Mouse (Mus musculus) midbrain, postnatal 0 days (tissue): ENCODE measurements around the gene Creld1. TPM values are rescaled to one million over a fixed set of nuclear protein-coding genes. Genes with fewer than 3 reads are reported as not detected.

ENCODE experiments used
- ATAC-seq: fragments of 200-750 bp; cut with Nextera tagmentation; 2 replicates; pipeline ENCODE4 v1.8.0; 2017; ENCODE audit warnings: moderate number of reproducible peaks, mild to moderate bottlenecking, moderate TSS enrichment, moderate library complexity; ENCODE audit not compliant: low FRiP score
- DNase-seq: peaks from one replicate; pipeline ENCODE4 v3.0.0-alpha.2; 2015; ENCODE audit warnings: low spot score
- H3K27ac ChIP-seq: fragments of 300-500 bp; sonication (generic); 2 replicates; pipeline ENCODE4 v1.5.1; 2014; ENCODE audit warnings: low read depth, mild to moderate bottlenecking, low read length, mixed read lengths
- H3K27me3 ChIP-seq: fragments of 300-500 bp; sonication (generic); 2 replicates; pipeline ENCODE4 v1.6.1; 2014; ENCODE audit warnings: low read length, control low read depth, mixed read lengths; ENCODE audit not compliant: insufficient read depth
- H3K36me3 ChIP-seq: fragments of 300-500 bp; sonication (generic); 2 replicates; pipeline ENCODE4 v1.6.1; 2014; ENCODE audit warnings: low read length, control low read depth, mixed read lengths; ENCODE audit not compliant: insufficient read depth
- H3K4me1 ChIP-seq: fragments of 300-500 bp; sonication (generic); 2 replicates; pipeline ENCODE4 v1.6.1; 2014; ENCODE audit warnings: mild to moderate bottlenecking, control low read depth, antibody characterized with exemption, low read length, mixed read lengths; ENCODE audit not compliant: insufficient read depth
- H3K4me2 ChIP-seq: fragments of 300-500 bp; sonication (generic); 2 replicates; pipeline ENCODE4 v1.6.1; 2014; ENCODE audit warnings: low read depth, mild to moderate bottlenecking, low read length, mixed read lengths; ENCODE audit not compliant: poor library complexity, severe bottlenecking
- H3K4me3 ChIP-seq: fragments of 300-500 bp; sonication (generic); 2 replicates; pipeline ENCODE4 v1.5.1; 2014; ENCODE audit warnings: low read depth, mild to moderate bottlenecking, low read length, moderate library complexity
- H3K9ac ChIP-seq: fragments of 300-500 bp; sonication (generic); replicated peaks from 2 replicates; pipeline ENCODE4 v1.6.1; 2014; ENCODE audit warnings: mild to moderate bottlenecking, low read length, moderate library complexity, mixed read lengths; ENCODE audit not compliant: poor library complexity, severe bottlenecking
- H3K9me3 ChIP-seq: fragments of 300-500 bp; sonication (generic); 2 replicates; pipeline ENCODE4 v1.6.1; 2016; ENCODE audit warnings: low read length, control low read depth
- CTCF ChIP-seq: IDR thresholded peaks from 2 replicates; pipeline ENCODE4 v1.5.1; 2016; ENCODE audit warnings: antibody characterized with exemption, mild to moderate bottlenecking
- WGBS: fragments of 180-500 bp; shearing (Covaris S2); extraction: QIAGEN DNeasy Blood & Tissue Kit; methylation state at CpG from one replicate; pipeline ENCODE4 v1.1.7; 2014; 5-methylcytosine and 5-hydroxymethylcytosine counted together
- polyA plus RNA-seq: library from polyadenylated mRNA; unstranded; fragments of >200 nt; fragmentation: Nextera tagmentation; extraction: Ambion mirVana; gene quantifications from 2 replicates; pipeline ENCODE4 v1.2.1, GENCODE M21; 2015
- total RNA-seq: library from RNA; depleted of rRNA; stranded (reverse); fragments of >200 nt; gene quantifications from 2 replicates; pipeline ENCODE4 v1.2.3, GENCODE M21; 2014

Creld1 gene
- total and polyA plus RNA-seq, 2 experiments from 2014 or later = 43.0 to 56.6 TPM

DNA sequence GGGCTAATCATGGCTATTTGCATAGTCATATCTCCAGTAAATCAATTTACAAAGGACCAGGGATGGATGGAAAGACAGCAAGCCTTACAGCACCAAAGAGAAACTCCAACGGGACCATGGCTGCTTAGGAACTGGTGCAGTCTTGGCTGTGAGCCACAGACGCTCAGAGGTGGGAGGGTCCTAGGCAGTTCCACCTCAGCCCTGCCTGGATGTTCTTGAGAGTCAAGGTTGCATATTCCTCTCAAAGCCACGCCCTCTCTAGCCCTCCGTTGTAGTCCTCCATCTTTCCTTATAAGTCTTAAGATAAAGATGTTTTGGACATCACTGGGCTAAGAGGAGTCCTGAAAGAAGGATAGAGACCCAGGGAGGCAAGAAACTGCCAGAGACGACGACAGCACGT, 19.1 kb upstream of the Creld1 start:
- Histone ChIP-seq H3K9me3 (no peaks in the 10 kb centered on the region), H3K9ac (no peak overlapping the region), H3K4me3 (no peak overlapping the region), H3K4me1 (no peaks in the 10 kb centered on the region), H3K36me3 (no peaks in the 10 kb centered on the region), H3K27me3 (no peaks in the 10 kb centered on the region), H3K27ac (no peak overlapping the region), H3K4me2 (no peak overlapping the region)
- 74% methylated on average over 7 of the region's 7 CpGs for WGBS
- no peak for TF ChIP-seq CTCF
- no peak for ATAC-seq
- DNase-seq = no peak

DNA sequence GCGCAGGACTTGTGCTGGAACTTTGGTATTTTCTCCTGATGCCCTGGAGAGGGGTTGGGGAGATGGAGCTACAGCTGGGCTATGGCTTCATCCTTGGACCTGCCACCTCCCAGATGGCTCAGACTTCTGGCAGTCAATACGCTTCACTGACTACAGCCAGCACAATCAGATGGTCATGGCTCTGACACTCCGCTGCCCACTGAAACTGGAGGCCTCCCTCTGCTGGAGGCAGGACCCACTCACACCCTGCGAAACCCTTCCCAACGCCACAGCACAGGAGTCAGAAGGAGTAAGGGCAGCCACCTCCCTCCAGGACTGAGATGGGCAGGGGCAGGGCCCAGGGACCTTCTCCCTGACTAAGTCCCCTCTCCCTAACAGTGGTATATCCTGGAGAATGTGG, 17.5 kb upstream of the Creld1 start:
- no peak overlapping the region for H3K27ac ChIP-seq
- H3K4me3 ChIP-seq = no peak overlapping the region
- TF ChIP-seq CTCF = peak; percentile 58
- H3K9me3 ChIP-seq = no peaks in the 10 kb centered on the region
- DNase-seq (peak; percentile 77), ATAC-seq (peak; percentile 43; the same call in 1 of the 2 replicates)
- 58% methylated on average over 5 of the region's 5 CpGs for WGBS
- H3K36me3 ChIP-seq = no peaks in the 10 kb centered on the region
- H3K27me3 ChIP-seq = peaks cover 4% of the 10 kb centered on the region
- H3K9ac ChIP-seq = no peak overlapping the region
- no peak overlapping the region for H3K4me2 ChIP-seq
- H3K4me1 ChIP-seq = no peaks in the 10 kb centered on the region

DNA sequence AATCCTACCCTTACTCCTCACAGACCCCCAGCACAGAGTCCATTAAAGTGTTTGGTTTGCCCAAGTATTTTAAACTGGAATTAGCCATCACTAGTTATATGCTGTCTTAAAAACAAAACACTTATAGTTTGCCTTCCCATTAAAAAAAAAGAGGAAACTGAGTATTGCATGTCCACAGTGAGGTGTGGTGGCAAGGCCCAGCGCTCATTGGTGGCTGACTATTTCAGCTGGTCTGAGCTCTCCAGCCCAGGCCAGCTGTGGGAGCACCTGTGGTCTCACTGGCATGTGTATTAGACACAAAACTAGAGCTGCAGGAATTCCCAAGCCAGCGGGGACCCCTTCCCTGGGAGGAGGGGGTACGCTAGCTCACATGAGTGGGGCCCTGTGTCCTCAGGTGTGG, 14.6 kb upstream of the Creld1 start:
- Histone ChIP-seq H3K4me3 (no peak overlapping the region), H3K27ac (no peak overlapping the region), H3K9ac (0 out of 2 replicates have a peak overlapping the region, but pooled peaks have one; percentile 30), H3K4me2 (no peak overlapping the region), H3K9me3 (no peaks in the 10 kb centered on the region), H3K4me1 (no peaks in the 10 kb centered on the region), H3K36me3 (no peaks in the 10 kb centered on the region), H3K27me3 (peaks cover 13% of the 10 kb centered on the region)
- DNase-seq (no peak), ATAC-seq (no peak)
- no peak for TF ChIP-seq CTCF
- 72% methylated on average over 3 of the region's 3 CpGs for WGBS

DNA sequence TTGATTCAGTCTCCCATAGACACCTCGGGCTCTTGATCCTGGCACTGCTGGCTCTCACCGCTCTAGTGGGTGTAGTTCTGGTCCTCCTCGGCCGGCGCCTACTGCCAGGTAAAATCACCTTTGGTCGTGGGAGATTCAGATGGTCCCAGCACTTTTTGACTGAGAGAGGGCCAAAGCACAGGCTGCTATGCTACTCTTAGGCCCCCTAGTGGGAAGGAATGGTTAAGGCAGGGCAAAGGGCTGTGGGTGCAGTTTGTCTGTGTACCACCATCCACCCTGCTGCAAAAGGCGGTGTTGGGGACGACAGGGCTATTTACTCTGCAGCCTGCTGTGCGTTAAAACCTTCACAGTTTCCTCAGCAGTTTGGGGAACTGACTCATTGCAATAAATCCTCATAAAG, 14.1 kb upstream of the Creld1 start:
- 12% methylated on average over 9 of the region's 9 CpGs for WGBS
- H3K9me3 ChIP-seq = no peaks in the 10 kb centered on the region
- H3K4me3 ChIP-seq = peak overlapping the region; percentile 35
- peaks cover 13% of the 10 kb centered on the region for H3K27me3 ChIP-seq
- peak overlapping the region; percentile 55 for H3K4me2 ChIP-seq
- H3K27ac ChIP-seq = no peak overlapping the region
- H3K36me3 ChIP-seq = no peaks in the 10 kb centered on the region
- TF ChIP-seq CTCF = peak; percentile 75
- H3K4me1 ChIP-seq = no peaks in the 10 kb centered on the region
- H3K9ac ChIP-seq = peak overlapping the region; percentile 30; the same call in 1 of the 2 replicates
- DNase-seq (peak; percentile 80), ATAC-seq (peak; percentile 50; the same call in 1 of the 2 replicates)

DNA sequence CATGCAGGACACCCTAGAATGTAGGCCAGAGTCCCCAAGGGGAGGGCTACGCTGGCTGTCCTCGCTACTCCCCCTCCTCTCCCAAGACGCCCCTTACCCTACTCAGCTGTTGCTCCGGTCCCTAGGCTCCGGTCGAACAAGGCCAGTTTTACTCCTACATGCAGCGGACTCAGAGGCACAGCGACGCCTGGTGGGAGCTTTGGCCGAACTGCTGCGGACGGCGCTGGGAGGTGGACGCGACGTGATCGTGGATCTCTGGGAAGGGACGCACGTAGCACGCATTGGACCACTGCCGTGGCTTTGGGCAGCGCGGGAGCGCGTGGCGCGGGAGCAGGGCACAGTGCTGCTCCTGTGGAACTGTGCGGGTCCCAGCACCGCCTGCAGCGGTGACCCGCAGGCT, 13.7 kb upstream of the Creld1 start:
- WGBS = 2% methylated on average over 31 of the region's 31 CpGs
- H3K4me2 ChIP-seq = peak overlapping the region; percentile 55
- peak overlapping the region; percentile 35 for H3K4me3 ChIP-seq
- H3K27me3 ChIP-seq = peaks cover 13% of the 10 kb centered on the region
- no peak overlapping the region for H3K27ac ChIP-seq
- DNase-seq = peak; percentile 81
- H3K9me3 ChIP-seq = no peaks in the 10 kb centered on the region
- H3K9ac ChIP-seq = peak overlapping the region; percentile 30
- TF ChIP-seq CTCF = peak; percentile 75
- no peaks in the 10 kb centered on the region for H3K36me3 ChIP-seq
- H3K4me1 ChIP-seq = no peaks in the 10 kb centered on the region
- peak; percentile 71 for ATAC-seq

- ATAC-seq = no peak
- DNase-seq = no peak
- Histone ChIP-seq H3K4me2 (no peak within 1 kb of the TSS), H3K4me3 (no peak within 1 kb of the TSS), H3K9me3 (no peaks in the 10 kb centered on the region), H3K27ac (no peak within 1 kb of the TSS), H3K4me1 (no peaks in the 10 kb centered on the region), H3K27me3 (peaks cover 16% of the 10 kb centered on the region), H3K36me3 (no peaks in the 10 kb centered on the region), H3K9ac (no peak within 1 kb of the TSS)
- WGBS = 18% methylated on average over 12 of the region's 12 CpGs
- no peak for TF ChIP-seq CTCF
These were observed 11.7 kb upstream of the Creld1 start, which contains the start of gene Il17rc for GRCm38 (mm10) chr6:113471297-113471936. Gene Il17rc (plus strand): TSS chr6:113471427.
